Mouse (Mus musculus) E14TG2a.4 (cell line): ENCODE results near the gene Prn.

Experiments
- CTCF ChIP-seq: conservative IDR thresholded peaks from 2 replicates; pipeline ENCODE4 v1.5.1; 2014; ENCODE audit warnings: low read length
- NANOG ChIP-seq: IDR thresholded peaks from 2 replicates; pipeline ENCODE4 v1.6.1; 2014; ENCODE audit warnings: borderline replicate concordance, low read length, mixed read lengths
- POU5F1 ChIP-seq: IDR thresholded peaks from 2 replicates; pipeline ENCODE4 v1.6.1; 2014; ENCODE audit warnings: low read length, borderline replicate concordance

DNA sequence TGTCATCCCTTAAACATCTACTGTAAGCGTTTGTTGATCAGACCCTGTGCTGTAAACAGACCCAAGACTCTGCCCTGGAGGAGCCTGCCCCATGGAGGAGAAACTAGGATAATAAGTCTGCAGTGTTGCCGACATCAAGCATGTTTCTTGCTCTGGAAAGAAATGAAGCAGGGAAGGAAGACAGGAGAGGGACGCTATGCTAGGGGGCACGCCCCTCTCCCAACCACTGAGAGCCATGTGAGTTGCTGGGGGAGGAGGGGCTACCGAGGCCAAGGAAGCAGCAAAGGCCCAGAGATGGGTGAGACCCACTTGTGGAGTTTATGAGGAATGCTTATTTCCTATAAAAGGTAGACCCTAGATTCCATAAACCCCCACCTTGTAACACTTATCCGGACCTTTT lies 23.3 kb downstream of the Prn start:
- TF ChIP-seq CTCF (no peak), NANOG (no peak), POU5F1 (no peak)
